Mouse (Mus musculus): ENCODE data around the gene Rtl1. TPM values are rescaled to one million over a fixed set of nuclear protein-coding genes. Genes with fewer than 3 reads are reported as not detected.

The Rtl1 gene
- polyA plus RNA-seq (2015; fragmentation: Nextera tagmentation; extraction: Ambion mirVana), result 0.46 and 0.62 TPM in 2 replicates

DNA sequence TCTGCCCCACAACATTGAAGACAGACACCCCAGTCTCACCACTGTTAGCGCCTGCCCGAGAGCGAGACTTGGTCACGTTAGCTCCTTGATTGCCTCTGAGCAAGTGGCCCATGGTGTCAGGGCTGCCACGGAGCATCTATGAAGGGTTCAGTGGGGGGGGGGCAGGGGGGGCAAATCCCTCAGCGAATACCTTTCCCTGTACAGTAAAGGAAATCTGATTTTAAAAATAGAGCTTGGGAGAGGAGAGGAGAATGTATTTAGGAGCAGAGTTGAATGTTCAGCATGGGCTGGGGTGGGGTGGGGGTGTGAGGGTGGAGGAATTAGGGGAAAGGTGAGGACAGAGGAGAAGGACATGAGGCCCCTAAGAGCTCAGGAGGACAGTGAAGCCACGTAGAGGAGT is at the start of gene Rtl1:
Rtl1 (minus strand) TSS at position 101 of the 400 bp plus-strand sequence.
- Histone ChIP-seq H3K4me1 (ENCODE audit: insufficient read depth, low read length) (peaks cover 19% of the 10 kb centered on the region), H3K9me3 (ENCODE audit: low read length) (no peaks in the 10 kb centered on the region), H3K36me3 (ENCODE audit: insufficient read depth, low read length) (no peaks in the 10 kb centered on the region), H3K27me3 (ENCODE audit: insufficient read depth, low read length) (no peaks in the 10 kb centered on the region), H3K27ac (ENCODE audit: low read length) (no peak within 1 kb of the TSS), H3K4me3 (ENCODE audit: low read length) (no peak within 1 kb of the TSS), H3K9ac (replicated peaks; ENCODE audit: low read length) (no peak within 1 kb of the TSS), H3K4me2 (replicated peaks; ENCODE audit: low read depth, low read length) (no peak within 1 kb of the TSS)
- WGBS, result 86% methylated on average over 7 of the region's 7 CpGs
- ATAC-seq (ENCODE audit: low FRiP score, low TSS enrichment), result no peak

GRCm38 (mm10) chr12:109640560-109641167 is 40.5 kb upstream of the Rtl1 start:
- Histone ChIP-seq H3K4me2 (replicated peaks; ENCODE audit: low read depth, low read length) (no peak overlapping the region), H3K9ac (replicated peaks; ENCODE audit: low read length) (no peak overlapping the region), H3K36me3 (ENCODE audit: insufficient read depth, low read length) (no peaks in the 10 kb centered on the region), H3K4me3 (ENCODE audit: low read length) (no peak overlapping the region), H3K27ac (ENCODE audit: low read length) (no peak overlapping the region), H3K9me3 (ENCODE audit: low read length) (no peaks in the 10 kb centered on the region), H3K27me3 (ENCODE audit: insufficient read depth, low read length) (no peaks in the 10 kb centered on the region), H3K4me1 (ENCODE audit: insufficient read depth, low read length) (no peaks in the 10 kb centered on the region)
- no peak for ATAC-seq (ENCODE audit: low FRiP score, low TSS enrichment)
- 52% methylated on average over 3 of the region's 3 CpGs for WGBS

DNA sequence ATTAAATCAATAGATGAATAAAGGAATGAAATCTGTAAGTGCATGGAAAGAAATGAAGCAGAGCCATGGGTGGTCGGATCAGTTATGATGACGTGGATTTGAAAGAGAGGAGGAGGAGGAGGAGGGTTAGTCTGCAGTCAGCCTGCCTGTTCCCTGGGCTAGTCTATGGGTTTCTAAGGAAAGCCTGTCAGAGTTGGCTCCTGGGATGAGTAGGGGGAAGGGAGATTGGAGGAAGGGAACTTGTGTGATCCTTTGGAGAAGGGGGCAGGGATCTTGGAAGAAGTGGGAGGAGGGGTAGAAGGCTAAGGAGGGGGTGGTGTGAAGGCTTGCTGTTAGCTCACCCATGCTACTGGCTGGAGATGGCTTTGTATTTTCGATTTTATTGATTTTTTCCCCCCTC is 31.9 kb upstream of the Rtl1 start:
- 53% methylated on average over 3 of the region's 3 CpGs for WGBS
- Histone ChIP-seq H3K9ac (replicated peaks; ENCODE audit: low read length) (no peak overlapping the region), H3K36me3 (ENCODE audit: insufficient read depth, low read length) (no peaks in the 10 kb centered on the region), H3K27me3 (ENCODE audit: insufficient read depth, low read length) (no peaks in the 10 kb centered on the region), H3K4me3 (ENCODE audit: low read length) (no peak overlapping the region), H3K4me1 (ENCODE audit: insufficient read depth, low read length) (no peaks in the 10 kb centered on the region), H3K9me3 (ENCODE audit: low read length) (no peaks in the 10 kb centered on the region), H3K4me2 (replicated peaks; ENCODE audit: low read depth, low read length) (no peak overlapping the region), H3K27ac (ENCODE audit: low read length) (no peak overlapping the region)
- ATAC-seq (ENCODE audit: low FRiP score, low TSS enrichment), result no peak

DNA sequence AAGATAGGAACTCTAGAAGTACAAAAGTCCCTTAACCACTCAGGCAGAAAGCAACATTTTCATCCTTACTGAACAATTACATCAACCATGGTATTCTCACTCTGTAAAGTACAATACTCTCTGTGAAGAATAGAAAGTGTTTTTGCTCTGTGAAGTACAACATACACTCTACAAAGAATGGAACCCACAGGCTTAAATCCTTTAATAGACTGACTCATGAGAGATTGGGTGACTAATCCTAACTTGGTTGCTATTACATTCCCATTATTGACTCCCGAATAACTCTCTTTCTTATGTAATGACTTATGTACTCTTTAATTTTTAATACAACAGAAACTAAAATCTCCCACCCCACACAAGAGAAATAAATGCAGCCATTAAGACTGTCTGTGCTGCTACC is 28.8 kb upstream of the Rtl1 start:
- no peak overlapping the region for H3K27ac ChIP-seq (ENCODE audit: low read length)
- H3K4me2 ChIP-seq (replicated peaks; ENCODE audit: low read depth, low read length), result no peak overlapping the region
- 98% methylated on average over 1 of the region's 1 CpGs for WGBS
- no peaks in the 10 kb centered on the region for H3K27me3 ChIP-seq (ENCODE audit: insufficient read depth, low read length)
- H3K9ac ChIP-seq (replicated peaks; ENCODE audit: low read length), result no peak overlapping the region
- no peaks in the 10 kb centered on the region for H3K36me3 ChIP-seq (ENCODE audit: insufficient read depth, low read length)
- no peak for ATAC-seq (ENCODE audit: low FRiP score, low TSS enrichment)
- H3K4me3 ChIP-seq (ENCODE audit: low read length), result no peak overlapping the region
- no peaks in the 10 kb centered on the region for H3K9me3 ChIP-seq (ENCODE audit: low read length)
- H3K4me1 ChIP-seq (ENCODE audit: insufficient read depth, low read length), result no peaks in the 10 kb centered on the region

GRCm38 (mm10) chr12:109626910-109627309 is 26.8 kb upstream of the Rtl1 start:
- Histone ChIP-seq H3K27ac (ENCODE audit: low read length) (no peak overlapping the region), H3K36me3 (ENCODE audit: insufficient read depth, low read length) (no peaks in the 10 kb centered on the region), H3K27me3 (ENCODE audit: insufficient read depth, low read length) (no peaks in the 10 kb centered on the region), H3K9ac (replicated peaks; ENCODE audit: low read length) (no peak overlapping the region), H3K4me2 (replicated peaks; ENCODE audit: low read depth, low read length) (no peak overlapping the region), H3K4me3 (ENCODE audit: low read length) (no peak overlapping the region), H3K9me3 (ENCODE audit: low read length) (no peaks in the 10 kb centered on the region), H3K4me1 (ENCODE audit: insufficient read depth, low read length) (no peaks in the 10 kb centered on the region)
- WGBS, result 88% methylated on average over 5 of the region's 5 CpGs
- ATAC-seq (ENCODE audit: low FRiP score, low TSS enrichment), result no peak

- Histone ChIP-seq H3K27me3 (ENCODE audit: insufficient read depth, low read length) (no peaks in the 10 kb centered on the region), H3K9me3 (ENCODE audit: low read length) (no peaks in the 10 kb centered on the region), H3K4me3 (ENCODE audit: low read length) (no peak overlapping the region), H3K9ac (replicated peaks; ENCODE audit: low read length) (no peak overlapping the region), H3K36me3 (ENCODE audit: insufficient read depth, low read length) (no peaks in the 10 kb centered on the region), H3K27ac (ENCODE audit: low read length) (no peak overlapping the region), H3K4me2 (replicated peaks; ENCODE audit: low read depth, low read length) (no peak overlapping the region), H3K4me1 (ENCODE audit: insufficient read depth, low read length) (no peaks in the 10 kb centered on the region)
- WGBS, result 81% methylated on average over 3 of the region's 3 CpGs
- ATAC-seq (ENCODE audit: low FRiP score, low TSS enrichment), result no peak
Observed at GRCm38 (mm10) chr12:109620196-109620595, 20.1 kb upstream of the Rtl1 start.

DNA sequence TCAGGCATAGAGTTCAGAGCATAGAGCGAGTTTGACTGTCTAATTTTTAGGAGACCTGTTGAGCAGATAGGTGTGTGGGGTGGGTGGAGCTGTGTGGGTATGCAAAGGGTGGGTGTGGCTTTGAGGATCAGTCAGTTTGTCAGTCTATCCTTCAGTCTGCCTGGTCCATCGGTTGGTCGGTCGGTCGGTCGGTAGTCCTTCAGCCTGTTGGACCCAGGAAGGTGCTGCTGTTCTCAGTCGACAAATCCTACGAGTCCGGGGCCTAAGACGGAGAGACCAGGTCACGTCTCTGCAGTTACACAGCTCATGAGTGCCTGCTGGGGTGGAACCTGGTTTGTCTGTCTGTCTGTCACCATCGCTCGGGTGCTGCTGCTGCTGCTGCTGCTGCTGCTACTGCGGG is 17.9 kb upstream of the Rtl1 start:
- no peak overlapping the region for H3K9ac ChIP-seq (replicated peaks; ENCODE audit: low read length)
- H3K4me3 ChIP-seq (ENCODE audit: low read length), result no peak overlapping the region
- H3K9me3 ChIP-seq (ENCODE audit: low read length), result no peaks in the 10 kb centered on the region
- H3K27ac ChIP-seq (ENCODE audit: low read length), result no peak overlapping the region
- H3K4me1 ChIP-seq (ENCODE audit: insufficient read depth, low read length), result 0 out of 2 replicates have a peak, but pooled peaks cover 7% of the 10 kb centered on the region
- H3K4me2 ChIP-seq (replicated peaks; ENCODE audit: low read depth, low read length), result no peak overlapping the region
- H3K36me3 ChIP-seq (ENCODE audit: insufficient read depth, low read length), result no peaks in the 10 kb centered on the region
- 83% methylated on average over 14 of the region's 14 CpGs for WGBS
- H3K27me3 ChIP-seq (ENCODE audit: insufficient read depth, low read length), result peaks cover 9% of the 10 kb centered on the region; the same call in 1 of the 2 replicates
- peak; percentile 9; the same call in 1 of the 2 replicates for ATAC-seq (ENCODE audit: low FRiP score, low TSS enrichment)

DNA sequence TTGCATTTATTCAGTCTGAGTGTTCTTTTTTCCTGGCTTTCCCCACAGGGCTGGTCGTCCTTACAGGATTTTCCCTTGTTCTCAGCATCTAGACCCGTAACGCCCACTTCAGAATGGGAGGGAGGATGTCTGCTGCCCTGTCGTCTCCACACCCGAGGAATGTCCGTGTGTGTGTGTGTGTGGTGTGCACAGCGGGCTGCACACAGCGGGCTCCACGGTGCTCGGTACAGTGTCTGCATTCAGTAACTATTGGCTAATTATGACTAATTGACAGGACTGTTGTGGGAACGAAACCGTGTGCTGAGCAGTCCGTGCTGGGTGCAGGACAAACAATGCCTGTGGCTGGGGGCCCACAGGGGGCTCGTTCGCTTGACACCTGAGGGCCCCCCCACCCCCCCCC is 17.0 kb upstream of the Rtl1 start:
- Histone ChIP-seq H3K9ac (replicated peaks; ENCODE audit: low read length) (no peak overlapping the region), H3K36me3 (ENCODE audit: insufficient read depth, low read length) (no peaks in the 10 kb centered on the region), H3K27ac (ENCODE audit: low read length) (no peak overlapping the region), H3K4me3 (ENCODE audit: low read length) (no peak overlapping the region), H3K4me1 (ENCODE audit: insufficient read depth, low read length) (0 out of 2 replicates have a peak, but pooled peaks cover 7% of the 10 kb centered on the region), H3K4me2 (replicated peaks; ENCODE audit: low read depth, low read length) (no peak overlapping the region), H3K9me3 (ENCODE audit: low read length) (no peaks in the 10 kb centered on the region), H3K27me3 (ENCODE audit: insufficient read depth, low read length) (peaks cover 13% of the 10 kb centered on the region)
- WGBS, result 43% methylated on average over 15 of the region's 15 CpGs
- no peak; the same call in 1 of the 2 replicates for ATAC-seq (ENCODE audit: low FRiP score, low TSS enrichment)

- no peak overlapping the region for H3K4me2 ChIP-seq (replicated peaks; ENCODE audit: low read depth, low read length)
- H3K27me3 ChIP-seq (ENCODE audit: insufficient read depth, low read length), result peaks cover 18% of the 10 kb centered on the region
- H3K27ac ChIP-seq (ENCODE audit: low read length), result no peak overlapping the region
- H3K9ac ChIP-seq (replicated peaks; ENCODE audit: low read length), result no peak overlapping the region
- ATAC-seq (ENCODE audit: low FRiP score, low TSS enrichment), result no peak
- H3K9me3 ChIP-seq (ENCODE audit: low read length), result no peaks in the 10 kb centered on the region
- peaks cover 6% of the 10 kb centered on the region; the same call in 1 of the 2 replicates for H3K36me3 ChIP-seq (ENCODE audit: insufficient read depth, low read length)
- H3K4me1 ChIP-seq (ENCODE audit: insufficient read depth, low read length), result 0 out of 2 replicates have a peak, but pooled peaks cover 7% of the 10 kb centered on the region
- no peak overlapping the region for H3K4me3 ChIP-seq (ENCODE audit: low read length)
- WGBS, result 72% methylated on average over 8 of the region's 8 CpGs
Observed at GRCm38 (mm10) chr12:109615371-109615770, 15.2 kb upstream of the Rtl1 start.

GRCm38 (mm10) chr12:109614416-109614815 is 14.3 kb upstream of the Rtl1 start:
- Histone ChIP-seq H3K9me3 (ENCODE audit: low read length) (no peaks in the 10 kb centered on the region), H3K4me1 (ENCODE audit: insufficient read depth, low read length) (0 out of 2 replicates have a peak, but pooled peaks cover 7% of the 10 kb centered on the region), H3K4me2 (replicated peaks; ENCODE audit: low read depth, low read length) (no peak overlapping the region), H3K36me3 (ENCODE audit: insufficient read depth, low read length) (peaks cover 6% of the 10 kb centered on the region; the same call in 1 of the 2 replicates), H3K9ac (replicated peaks; ENCODE audit: low read length) (no peak overlapping the region), H3K27ac (ENCODE audit: low read length) (no peak overlapping the region), H3K27me3 (ENCODE audit: insufficient read depth, low read length) (peaks cover 18% of the 10 kb centered on the region), H3K4me3 (ENCODE audit: low read length) (no peak overlapping the region)
- 23% methylated on average over 10 of the region's 10 CpGs for WGBS
- ATAC-seq (ENCODE audit: low FRiP score, low TSS enrichment), result no peak

All from kidney, embryonic 16.5 days (tissue).